Mouse (Mus musculus) limb, embryonic 12.5 days (tissue): ENCODE results near the gene Szrd1. TPM values are rescaled to one million over a fixed set of nuclear protein-coding genes. Genes with fewer than 3 reads are reported as not detected.

Experiments used
- ATAC-seq: fragments of 200-750 bp; cut with Nextera tagmentation; 2 replicates; pipeline ENCODE4 v1.8.0; 2017; ENCODE audit warnings: low read depth, moderate TSS enrichment; ENCODE audit not compliant: insufficient number of reproducible peaks, insufficient read depth, low FRiP score, low TSS enrichment
- H3K27ac ChIP-seq: fragments of 300-500 bp; sonication (generic); 2 replicates; pipeline ENCODE4 v1.5.1; 2016; ENCODE audit warnings: mild to moderate bottlenecking, moderate library complexity
- H3K27me3 ChIP-seq: fragments of 300-500 bp; sonication (generic); 2 replicates; pipeline ENCODE4 v1.6.1; 2016; ENCODE audit warnings: mild to moderate bottlenecking, moderate library complexity
- H3K36me3 ChIP-seq: fragments of 300-500 bp; sonication (generic); 2 replicates; pipeline ENCODE4 v1.6.1; 2016; ENCODE audit warnings: mild to moderate bottlenecking, moderate library complexity
- H3K4me1 ChIP-seq: fragments of 300-500 bp; sonication (generic); replicated peaks from 2 replicates; pipeline ENCODE4 v1.6.1; 2016
- H3K4me2 ChIP-seq: fragments of 300-500 bp; sonication (generic); 2 replicates; pipeline ENCODE4 v1.6.1; 2016; ENCODE audit warnings: mild to moderate bottlenecking, moderate library complexity
- H3K4me3 ChIP-seq: fragments of 300-500 bp; sonication (generic); replicated peaks from 2 replicates; pipeline ENCODE4 v1.5.1; 2016; ENCODE audit warnings: mild to moderate bottlenecking
- H3K9ac ChIP-seq: fragments of 300-500 bp; sonication (generic); replicated peaks from 2 replicates; pipeline ENCODE4 v1.6.1; 2016; ENCODE audit warnings: mild to moderate bottlenecking, moderate library complexity
- H3K9me3 ChIP-seq: fragments of 300-500 bp; sonication (generic); 2 replicates; pipeline ENCODE4 v1.6.1; 2016; ENCODE audit warnings: mild to moderate bottlenecking, moderate library complexity
- WGBS: fragments of 180-500 bp; shearing (Covaris S2); methylation state at CpG from one replicate; pipeline ENCODE4 v1.1.7; 2016; 5-methylcytosine and 5-hydroxymethylcytosine counted together
- polyA plus RNA-seq: library from polyadenylated mRNA; unstranded; fragments of >200 nt; fragmentation: Nextera tagmentation; extraction: Ambion mirVana; gene quantifications from 2 replicates; pipeline ENCODE4 v1.2.1, GENCODE M21; 2016

Szrd1 gene
- polyA plus RNA-seq, 1 experiment from 2014 or later, result 34.2 TPM

DNA sequence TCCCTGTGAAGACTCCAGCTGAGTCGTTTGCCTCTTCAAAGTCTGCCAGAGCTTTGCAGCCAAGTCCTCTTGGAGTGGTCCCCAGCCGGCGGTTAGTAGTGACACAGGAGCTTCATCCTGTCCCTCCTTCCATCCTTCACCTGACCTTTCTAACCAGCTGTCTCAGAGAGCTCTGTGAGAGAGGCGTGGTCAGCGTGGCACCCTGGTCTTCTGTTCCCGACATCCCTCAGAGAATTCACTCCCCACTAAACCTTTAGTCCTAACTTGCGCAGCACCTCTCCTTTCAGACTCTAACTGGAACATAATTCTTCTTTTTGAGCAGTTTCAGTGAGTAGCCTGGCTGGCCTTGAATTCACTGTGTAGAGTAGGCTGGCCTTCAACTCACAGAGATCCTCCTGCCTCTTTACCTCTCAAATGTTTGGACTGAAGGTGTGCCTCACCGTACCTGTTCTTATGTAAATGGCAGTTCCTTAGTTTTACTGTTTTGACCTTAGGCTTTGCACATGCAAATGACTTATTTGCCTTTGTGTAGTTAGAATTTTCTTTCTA, 26.2 kb upstream of the Szrd1 start:
- no peak overlapping the region for H3K9ac ChIP-seq
- peaks cover 55% of the 10 kb centered on the region for H3K36me3 ChIP-seq
- no peak overlapping the region for H3K4me3 ChIP-seq
- H3K4me1 ChIP-seq, result no peaks in the 10 kb centered on the region
- WGBS, result 69% methylated on average over 8 of the region's 8 CpGs
- H3K27me3 ChIP-seq, result no peaks in the 10 kb centered on the region
- no peak overlapping the region for H3K4me2 ChIP-seq
- ATAC-seq, result no peak
- no peak overlapping the region for H3K27ac ChIP-seq
- peaks cover 8% of the 10 kb centered on the region; the same call in 1 of the 2 replicates for H3K9me3 ChIP-seq

GRCm38 (mm10) chr4:141163729-141164128, 24.2 kb upstream of the Szrd1 start:
- H3K9me3 ChIP-seq, result peaks cover 8% of the 10 kb centered on the region; the same call in 1 of the 2 replicates
- WGBS, result 95% methylated on average over 5 of the region's 5 CpGs
- no peak overlapping the region for H3K27ac ChIP-seq
- no peaks in the 10 kb centered on the region for H3K27me3 ChIP-seq
- no peak for ATAC-seq
- no peak overlapping the region for H3K9ac ChIP-seq
- no peak overlapping the region for H3K4me2 ChIP-seq
- peaks cover 36% of the 10 kb centered on the region for H3K36me3 ChIP-seq
- no peak overlapping the region for H3K4me3 ChIP-seq
- H3K4me1 ChIP-seq, result peaks cover 12% of the 10 kb centered on the region

DNA sequence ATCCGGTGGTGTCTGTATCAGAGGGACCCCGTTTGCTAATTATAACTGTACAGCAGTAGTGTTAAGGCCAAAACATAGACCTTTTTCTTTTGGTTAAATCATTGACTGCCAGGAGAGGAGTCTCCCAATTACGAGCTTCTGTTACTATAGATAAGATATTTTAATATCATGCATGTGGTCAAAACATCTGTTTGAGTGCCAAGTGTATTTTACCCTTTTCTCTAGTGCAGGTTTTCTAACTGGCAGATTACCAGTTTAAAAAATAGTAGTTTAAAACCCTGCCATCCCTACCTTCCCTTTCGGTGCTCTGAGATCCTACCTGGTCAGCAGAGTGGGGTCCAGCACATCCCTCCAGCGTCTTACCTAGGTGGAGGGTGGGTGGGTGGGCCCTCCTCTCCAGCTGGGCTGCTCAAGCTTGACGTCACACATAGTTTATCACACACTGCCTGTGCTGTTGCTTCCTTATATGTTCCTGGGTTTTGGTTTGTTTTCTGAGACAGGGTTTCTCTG, 22.2 kb upstream of the Szrd1 start:
- Histone ChIP-seq H3K27ac (no peak overlapping the region), H3K4me3 (no peak overlapping the region), H3K4me1 (peaks cover 13% of the 10 kb centered on the region), H3K36me3 (peaks cover 25% of the 10 kb centered on the region; the same call in 1 of the 2 replicates), H3K4me2 (no peak overlapping the region), H3K27me3 (no peaks in the 10 kb centered on the region), H3K9me3 (peaks cover 6% of the 10 kb centered on the region; the same call in 1 of the 2 replicates), H3K9ac (no peak overlapping the region)
- 95% methylated on average over 6 of the region's 6 CpGs for WGBS
- ATAC-seq, result no peak

- H3K4me1 ChIP-seq, result peaks cover 13% of the 10 kb centered on the region
- no peak for ATAC-seq
- H3K36me3 ChIP-seq, result peaks cover 21% of the 10 kb centered on the region
- H3K9me3 ChIP-seq, result peaks cover 5% of the 10 kb centered on the region; the same call in 1 of the 2 replicates
- no peak overlapping the region for H3K4me3 ChIP-seq
- 89% methylated on average over 4 of the region's 4 CpGs for WGBS
- no peak overlapping the region for H3K9ac ChIP-seq
- H3K4me2 ChIP-seq, result no peak overlapping the region
- no peak overlapping the region for H3K27ac ChIP-seq
- no peaks in the 10 kb centered on the region for H3K27me3 ChIP-seq
These were observed 20.6 kb upstream of the Szrd1 start for GRCm38 (mm10) chr4:141160193-141160592.

- peak overlapping the region; percentile 62; the same call in 1 of the 2 replicates for H3K27ac ChIP-seq
These were observed 20.1 kb upstream of the Szrd1 start for GRCm38 (mm10) chr4:141159666-141160065.

DNA sequence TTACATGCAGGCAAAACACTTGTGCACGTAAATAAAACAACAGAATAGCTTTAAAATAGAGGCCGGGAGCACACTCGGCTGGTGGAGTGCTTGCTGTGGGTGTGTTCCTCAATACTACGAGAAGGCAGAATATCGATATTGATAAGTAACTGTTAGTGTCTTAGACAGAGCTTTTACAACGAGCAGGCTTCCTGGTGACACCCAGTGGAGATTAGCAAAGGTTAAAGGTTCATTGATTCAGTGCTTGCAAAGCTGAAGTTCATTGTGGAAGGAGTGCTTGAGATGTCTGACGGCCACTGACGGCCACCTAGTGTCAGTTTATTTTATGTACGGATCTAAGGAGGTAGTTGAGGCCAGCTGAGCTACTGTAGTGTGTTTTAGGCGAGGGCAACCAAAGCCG, 19.5 kb upstream of the Szrd1 start:
- Histone ChIP-seq H3K9me3 (no peaks in the 10 kb centered on the region), H3K27me3 (no peaks in the 10 kb centered on the region), H3K4me2 (no peak overlapping the region), H3K4me3 (no peak overlapping the region), H3K4me1 (peaks cover 13% of the 10 kb centered on the region), H3K36me3 (peaks cover 16% of the 10 kb centered on the region), H3K27ac (peak overlapping the region; percentile 62; the same call in 1 of the 2 replicates), H3K9ac (no peak overlapping the region)
- 41% methylated on average over 11 of the region's 11 CpGs for WGBS
- ATAC-seq, result no peak

More at GRCm38 (mm10) chr4:141159666-141160065, 20.1 kb upstream of the Szrd1 start:
- Histone ChIP-seq H3K27me3 (no peaks in the 10 kb centered on the region), H3K9ac (0 out of 2 replicates have a peak overlapping the region, but pooled peaks have one; percentile 12), H3K4me1 (peaks cover 13% of the 10 kb centered on the region), H3K4me2 (no peak overlapping the region), H3K4me3 (no peak overlapping the region), H3K9me3 (peaks cover 5% of the 10 kb centered on the region; the same call in 1 of the 2 replicates), H3K36me3 (peaks cover 20% of the 10 kb centered on the region)
- 42% methylated on average over 5 of the region's 5 CpGs for WGBS
- ATAC-seq, result no peak

DNA sequence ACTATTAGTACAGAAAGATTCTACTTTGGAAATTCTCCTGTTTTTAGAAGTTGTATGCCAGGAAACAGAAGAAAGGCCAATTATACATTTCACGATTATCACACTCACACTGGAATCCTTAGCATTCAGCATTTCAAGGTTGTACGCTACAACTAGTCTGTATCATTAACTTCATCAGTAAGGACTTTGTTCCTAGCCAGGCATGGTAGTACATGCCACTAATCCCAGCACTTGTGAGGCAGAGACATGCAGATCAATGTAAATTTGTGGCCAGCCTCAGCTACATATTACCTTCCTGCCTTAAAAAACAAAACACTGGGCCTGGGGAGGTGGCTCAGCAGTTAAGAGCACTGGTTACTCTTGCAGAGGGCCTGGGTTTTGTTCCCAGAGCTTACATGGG, 19.0 kb upstream of the Szrd1 start:
- Histone ChIP-seq H3K27ac (peak overlapping the region; percentile 54; the same call in 1 of the 2 replicates), H3K9me3 (no peaks in the 10 kb centered on the region), H3K4me3 (no peak overlapping the region), H3K4me1 (peaks cover 13% of the 10 kb centered on the region), H3K36me3 (peaks cover 12% of the 10 kb centered on the region), H3K27me3 (no peaks in the 10 kb centered on the region), H3K9ac (no peak overlapping the region), H3K4me2 (no peak overlapping the region)
- no peak for ATAC-seq
- WGBS, result 84% methylated on average over 2 of the region's 2 CpGs

DNA sequence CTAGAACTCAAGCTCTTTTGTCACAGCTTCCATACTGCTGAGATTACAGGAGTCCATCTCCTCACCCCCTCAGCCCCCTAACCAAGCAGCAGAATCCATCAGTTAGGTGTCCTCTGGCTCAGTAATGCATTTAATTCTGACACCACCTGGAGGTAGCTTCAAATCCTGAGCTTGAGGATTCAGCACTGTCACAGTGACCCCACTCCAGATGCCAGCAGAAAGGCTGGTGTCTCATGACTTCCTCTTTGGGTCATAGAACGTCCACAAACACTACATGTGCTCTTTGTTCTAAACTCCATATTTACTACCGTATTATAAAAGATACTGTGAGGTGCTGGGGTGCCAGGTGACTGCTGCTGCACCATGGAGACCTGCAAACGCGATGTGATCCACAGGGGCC, 17.9 kb upstream of the Szrd1 start:
- no peak overlapping the region for H3K4me2 ChIP-seq
- ATAC-seq, result no peak
- H3K9ac ChIP-seq, result no peak overlapping the region
- H3K4me3 ChIP-seq, result no peak overlapping the region
- peaks cover 5% of the 10 kb centered on the region for H3K36me3 ChIP-seq
- H3K4me1 ChIP-seq, result peaks cover 13% of the 10 kb centered on the region
- WGBS, result 82% methylated on average over 4 of the region's 4 CpGs
- no peaks in the 10 kb centered on the region for H3K9me3 ChIP-seq
- no peak overlapping the region for H3K27ac ChIP-seq
- no peaks in the 10 kb centered on the region for H3K27me3 ChIP-seq

DNA sequence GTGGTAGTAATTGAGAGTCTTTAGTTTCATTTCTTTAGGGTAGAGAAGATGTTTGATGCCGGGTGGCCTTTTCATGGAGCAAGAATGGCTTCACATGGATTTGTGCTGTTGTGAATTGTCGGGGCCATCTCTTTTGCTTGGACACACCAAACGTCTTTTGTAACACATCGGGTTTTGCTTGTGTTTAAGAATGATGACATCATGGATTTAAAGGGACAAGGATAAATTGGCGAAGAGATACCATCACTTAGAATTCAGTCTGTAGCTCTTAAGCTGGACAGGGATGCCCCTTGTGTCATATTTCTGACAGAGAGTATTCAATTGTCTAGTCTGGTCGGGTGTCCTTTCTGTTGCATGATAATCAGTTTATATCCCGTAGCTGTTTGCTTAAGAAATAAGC, 9.5 kb upstream of the Szrd1 start:
- Histone ChIP-seq H3K4me3 (peak overlapping the region; percentile 99), H3K27ac (no peak overlapping the region), H3K9me3 (no peaks in the 10 kb centered on the region), H3K27me3 (no peaks in the 10 kb centered on the region), H3K4me2 (peak overlapping the region; percentile 85), H3K9ac (peak overlapping the region; percentile 95), H3K4me1 (peaks cover 20% of the 10 kb centered on the region), H3K36me3 (no peaks in the 10 kb centered on the region; the same call in 1 of the 2 replicates)
- 48% methylated on average over 7 of the region's 7 CpGs for WGBS
- ATAC-seq, result no peak

GRCm38 (mm10) chr4:141148009-141148801, 8.6 kb upstream of the Szrd1 start:
- under 1% methylated on average over 62 of the region's 66 CpGs for WGBS
- Histone ChIP-seq H3K4me1 (peaks cover 20% of the 10 kb centered on the region), H3K4me3 (peak overlapping the region; percentile 99), H3K27ac (peak overlapping the region; percentile 84), H3K36me3 (no peaks in the 10 kb centered on the region; the same call in 1 of the 2 replicates), H3K9ac (peak overlapping the region; percentile 95), H3K9me3 (no peaks in the 10 kb centered on the region), H3K4me2 (peak overlapping the region; percentile 85), H3K27me3 (no peaks in the 10 kb centered on the region)
- ATAC-seq, result peak; percentile 72
